25 mouse cellular contexts compared by ENCODE assay signal in genomic region chr3:53854831-53855230, GRCm38 (mm10). TPM values are rescaled to one million over a fixed set of nuclear protein-coding genes. Genes with fewer than 3 reads are reported as not detected.
"Had no signal": no experiment of that assay in that cellular context is flagged by ENCODE, and none has a peak within 500 bp of the region (broad histone marks: within the 10 kb centered on the region; RNA-seq: fewer than 3 reads in every experiment).

No protein-coding gene starts in this region.

- H3K4me2 ChIP-seq: neural tube, embryonic 13.5 days; neural tube, embryonic 15.5 days; stomach, embryonic 15.5 days had no signal

- H3K27ac ChIP-seq: neural tube, embryonic 13.5 days; neural tube, embryonic 15.5 days; stomach, embryonic 15.5 days; stomach, postnatal 0 days had no signal

- H3K4me3 ChIP-seq: neural tube, embryonic 13.5 days; neural tube, embryonic 15.5 days; stomach, embryonic 15.5 days had no signal

- H3K27me3 ChIP-seq: neural tube, embryonic 13.5 days; neural tube, embryonic 15.5 days; stomach, embryonic 15.5 days had no signal

- H3K4me1 ChIP-seq: neural tube, embryonic 13.5 days; neural tube, embryonic 15.5 days; stomach, embryonic 15.5 days had no signal

- H3K9ac ChIP-seq: neural tube, embryonic 13.5 days; neural tube, embryonic 15.5 days; stomach, embryonic 15.5 days had no signal

- DNase-seq: retina, postnatal 1 day; right cerebral cortex, adult 18-20 months; right cerebral cortex, postnatal 14 days; right cerebral cortex, postnatal 25 days; right cerebral cortex, postnatal 4 days; spleen, adult 18-20 months; thymus, adult 18-20 months; thymus, adult 2 months; thymus, postnatal 14 days; thymus, postnatal 25 days; thymus, postnatal 36 days; thymus, postnatal 4 days had no signal

- H3K9me3 ChIP-seq: neural tube, embryonic 13.5 days; neural tube, embryonic 15.5 days; stomach, embryonic 15.5 days had no signal

RNA-seq across cellular contexts. Expression of gene Gm10985, which starts 9.9 kb away (rescaled TPM):
- total RNA-seq: neutrophil, adult 5-6 weeks had no signal
- polyA plus RNA-seq: neural tube, embryonic 13.5 days; neural tube, embryonic 14.5 days; neural tube, embryonic 15.5 days; small intestine, adult 2 months; spleen, adult 2 months; stomach, embryonic 14.5 days; stomach, embryonic 15.5 days; stomach, embryonic 16.5 days; stomach, postnatal 0 days; testis, adult 2 months; thymus, adult 2 months; thymus, postnatal 0 days; urinary bladder, adult 2 months had no signal
